Mouse (Mus musculus): ENCODE results near the gene Taf9. TPM values are rescaled to one million over a fixed set of nuclear protein-coding genes. Genes with fewer than 3 reads are reported as not detected.

The Taf9 gene
- total RNA-seq, 2 experiments from 2014 or later: 26.8 to 35.9 TPM

GRCm38 (mm10) chr13:100659864-100660456 lies 8.6 kb downstream of the Taf9 start:
- peak; percentile 26 to 31 for DNase-seq (ENCODE audit: low spot score in 2 of 2)
- intact Hi-C loops (cut with DNase I): loop anchor here (10.0 kb wide), 2 partner anchors 555 to 1315 kb away; partner anchors contain the start of genes Bdp1, Mrps27, Ptcd2 and Serf1

GRCm38 (mm10) chr13:100669291-100670022 lies 18.1 kb downstream of the Taf9 start, which contains the start of gene Ccdc125:
TSS of gene Ccdc125 (plus strand) at chr13:100669717.
- intact Hi-C loops (cut with DNase I): no loop called here
- DNase-seq (ENCODE audit: low spot score in 2 of 2): no peak

- no peak for DNase-seq (ENCODE audit: low spot score in 2 of 2)
- intact Hi-C loops (cut with DNase I): no loop called here
These were observed 18.9 kb downstream of the Taf9 start for GRCm38 (mm10) chr13:100670181-100670741.

- intact Hi-C loops (cut with DNase I): no loop called here
These were observed 24.7 kb downstream of the Taf9 start for GRCm38 (mm10) chr13:100675936-100676635.

GRCm38 (mm10) chr13:100681615-100682014 lies 30.2 kb downstream of the Taf9 start:
- intact Hi-C loops (cut with DNase I): no loop called here
- no peak for DNase-seq (ENCODE audit: low spot score in 2 of 2)

More at GRCm38 (mm10) chr13:100675936-100676635, 24.7 kb downstream of the Taf9 start:
- no peak for DNase-seq (ENCODE audit: low spot score in 2 of 2)

- DNase-seq (ENCODE audit: low spot score in 2 of 2): no peak
- intact Hi-C loops (cut with DNase I): no loop called here
These were observed 31.5 kb downstream of the Taf9 start for GRCm38 (mm10) chr13:100682837-100683236.

- DNase-seq (ENCODE audit: low spot score in 2 of 2): no peak
- intact Hi-C loops (cut with DNase I): no loop called here
These were observed 33.0 kb downstream of the Taf9 start for GRCm38 (mm10) chr13:100684355-100684754.

GRCm38 (mm10) chr13:100687513-100687912 lies 36.1 kb downstream of the Taf9 start:
- no peak for DNase-seq (ENCODE audit: low spot score in 2 of 2)
- intact Hi-C loops (cut with DNase I): no loop called here

- intact Hi-C loops (cut with DNase I): no loop called here
- no peak for DNase-seq (ENCODE audit: low spot score in 2 of 2)
These were observed 46.2 kb downstream of the Taf9 start for GRCm38 (mm10) chr13:100697541-100697940.

GRCm38 (mm10) chr13:100698866-100699265 lies 47.5 kb downstream of the Taf9 start:
- intact Hi-C loops (cut with DNase I): no loop called here
- no peak for DNase-seq (ENCODE audit: low spot score in 2 of 2)

GRCm38 (mm10) chr13:100703468-100703867 lies 52.1 kb downstream of the Taf9 start:
- no peak for DNase-seq (ENCODE audit: low spot score in 2 of 2)
- intact Hi-C loops (cut with DNase I): no loop called here

Other genes starting within 250 kb of the Taf9 start
- gene Naip1, start 198.7 kb upstream of the Taf9 start, total RNA-seq (2021): under 1 TPM; 0.07 to 0.20 TPM
- gene Gtf2h2, start 159.0 kb upstream of the Taf9 start, total RNA-seq (2021): 10 to 100 TPM; 34.0 to 43.0 TPM
- 1 to 10 TPM; 8.2 to 8.5 TPM for gene Ocln, start 98.9 kb upstream of the Taf9 start, total RNA-seq (2021)
- 1 to 10 TPM; 1.2 to 2.4 TPM for gene Marveld2, start 34.6 kb upstream of the Taf9 start, total RNA-seq (2021)
- gene Ak6, start 600 bp upstream of the Taf9 start, total RNA-seq (2021): 10 to 100 TPM; 77.2 to 87.9 TPM
- 10 to 100 TPM; 12.7 to 15.0 TPM for gene Rad17, start 528 bp upstream of the Taf9 start, total RNA-seq (2021)
- under 1 TPM; 0.16 to 0.17 TPM for gene Ccdc125, start 18.1 kb downstream of the Taf9 start, total RNA-seq (2021)
- gene Cdk7, start 79.4 kb downstream of the Taf9 start, total RNA-seq (2021): 10 to 100 TPM; 39.2 to 42.3 TPM
- gene Mrps36, start 93.1 kb downstream of the Taf9 start, total RNA-seq (2021): 10 to 100 TPM; 48.0 to 56.9 TPM
- under 1 TPM; 0.63 to 0.69 TPM for gene Cenph, start 124.3 kb downstream of the Taf9 start, total RNA-seq (2021)
- 1 to 10 TPM in 1 of 2 experiments, under 1 TPM in 1; 0.70 to 1.0 TPM for gene Ccnb1, start 135.0 kb downstream of the Taf9 start, total RNA-seq (2021)
- gene Slc30a5, start 181.8 kb downstream of the Taf9 start, total RNA-seq (2021): 10 to 100 TPM; 44.7 to 46.4 TPM

Data from left cerebral cortex, postnatal 36 days (tissue).